Mouse (Mus musculus) frontal cortex, postnatal 14 days (tissue): ENCODE measurements around the gene Pdss2.
"Not testable (repeated sequence)": the region's sequence is repeated elsewhere in the genome, so short reads cannot be mapped to it uniquely, and the experiment has no call there.

ENCODE experiments used
- DNase-seq, 2 experiments: peaks; one replicate each; pipeline ENCODE4 v3.0.0; 2022; ENCODE audit warnings: low spot score in 2 of 2

Gene Pdss2

GRCm38 (mm10) chr10:43242215-43242614 is 20.9 kb downstream of the Pdss2 start:
- no peak for DNase-seq

GRCm38 (mm10) chr10:43244262-43244806 is 23.0 kb downstream of the Pdss2 start:
- no peak for DNase-seq

GRCm38 (mm10) chr10:43245461-43246200 is 24.3 kb downstream of the Pdss2 start:
- no peak for DNase-seq

- no peak for DNase-seq
Observed at GRCm38 (mm10) chr10:43247994-43248393, 26.7 kb downstream of the Pdss2 start.

GRCm38 (mm10) chr10:43252324-43252723 is 31.0 kb downstream of the Pdss2 start:
- no peak for DNase-seq

- DNase-seq, result not testable (repeated sequence)
Observed at GRCm38 (mm10) chr10:43256965-43257364, 35.7 kb downstream of the Pdss2 start.

- DNase-seq, result not testable (repeated sequence)
Observed at GRCm38 (mm10) chr10:43257500-43257899, 36.2 kb downstream of the Pdss2 start.

GRCm38 (mm10) chr10:43271318-43271717 is 50.0 kb downstream of the Pdss2 start:
- no peak for DNase-seq

- DNase-seq, result no peak
Observed at GRCm38 (mm10) chr10:43272381-43272780, 51.1 kb downstream of the Pdss2 start.

GRCm38 (mm10) chr10:43273057-43273456 is 51.8 kb downstream of the Pdss2 start:
- no peak for DNase-seq

GRCm38 (mm10) chr10:43275446-43275845 is 54.2 kb downstream of the Pdss2 start:
- no peak for DNase-seq

GRCm38 (mm10) chr10:43276116-43276659 is 54.9 kb downstream of the Pdss2 start:
- DNase-seq, result no peak

GRCm38 (mm10) chr10:43277266-43278145 is 56.2 kb downstream of the Pdss2 start:
- no peak for DNase-seq

GRCm38 (mm10) chr10:43279637-43280288 is 58.5 kb downstream of the Pdss2 start:
- no peak for DNase-seq

- DNase-seq, result no peak
Observed at GRCm38 (mm10) chr10:43285541-43285940, 64.3 kb downstream of the Pdss2 start.

GRCm38 (mm10) chr10:43290638-43291230 is 69.4 kb downstream of the Pdss2 start:
- DNase-seq, result no peak

GRCm38 (mm10) chr10:43291333-43291736 is 70.0 kb downstream of the Pdss2 start:
- no peak for DNase-seq

- DNase-seq, result no peak
Observed at GRCm38 (mm10) chr10:43292454-43292853, 71.2 kb downstream of the Pdss2 start.

- DNase-seq, result no peak
Observed at GRCm38 (mm10) chr10:43294331-43294730, 73.0 kb downstream of the Pdss2 start.

GRCm38 (mm10) chr10:43308105-43308810 is 87.0 kb downstream of the Pdss2 start:
- DNase-seq, result no peak
